Mouse (Mus musculus) cortical plate, adult 2 months (tissue): ENCODE results near the gene Aagab.

ENCODE experiments used
- CTCF ChIP-seq: fragments of 200-500 bp; IDR thresholded peaks from 2 replicates; pipeline ENCODE4 v1.5.1; 2011; ENCODE audit warnings: mild to moderate bottlenecking, control low read depth, low read length; ENCODE audit not compliant: insufficient read depth; ENCODE audit errors: extremely low read depth
- POLR2A ChIP-seq: fragments of 200-500 bp; IDR thresholded peaks from 2 replicates; pipeline ENCODE4 v1.6.1; 2011; ENCODE audit warnings: mild to moderate bottlenecking, low read length, control low read depth; ENCODE audit not compliant: insufficient read depth; ENCODE audit errors: extremely low read depth

GRCm38 (mm10) chr9:63685352-63685751 lies 82.9 kb downstream of the Aagab start:
- TF ChIP-seq CTCF, result no peak
- no peak for TF ChIP-seq POLR2A
